Mouse (Mus musculus) midbrain, postnatal 0 days (tissue): ENCODE measurements at regions not wholly inside any gene's neighbourhood (a gene's known extent, or its start where the extent isn't known, plus 50 kb on each side); places are given as distances from the start of the nearest gene placed in this dataset.
A peak's percentile ranks its signal among the peaks of the same experiment; 100 is the strongest.

Source experiments
- ATAC-seq: fragments of 200-750 bp; cut with Nextera tagmentation; 2 replicates; pipeline ENCODE4 v1.8.0; 2017; ENCODE audit warnings: moderate number of reproducible peaks, mild to moderate bottlenecking, moderate TSS enrichment, moderate library complexity; ENCODE audit not compliant: low FRiP score
- DNase-seq: peaks from one replicate; pipeline ENCODE4 v3.0.0-alpha.2; 2015; ENCODE audit warnings: low spot score
- H3K27ac ChIP-seq: fragments of 300-500 bp; sonication (generic); 2 replicates; pipeline ENCODE4 v1.5.1; 2014; ENCODE audit warnings: low read depth, mild to moderate bottlenecking, low read length, mixed read lengths
- H3K27me3 ChIP-seq: fragments of 300-500 bp; sonication (generic); 2 replicates; pipeline ENCODE4 v1.6.1; 2014; ENCODE audit warnings: low read length, control low read depth, mixed read lengths; ENCODE audit not compliant: insufficient read depth
- H3K36me3 ChIP-seq: fragments of 300-500 bp; sonication (generic); 2 replicates; pipeline ENCODE4 v1.6.1; 2014; ENCODE audit warnings: low read length, control low read depth, mixed read lengths; ENCODE audit not compliant: insufficient read depth
- H3K4me1 ChIP-seq: fragments of 300-500 bp; sonication (generic); 2 replicates; pipeline ENCODE4 v1.6.1; 2014; ENCODE audit warnings: mild to moderate bottlenecking, control low read depth, antibody characterized with exemption, low read length, mixed read lengths; ENCODE audit not compliant: insufficient read depth
- H3K4me2 ChIP-seq: fragments of 300-500 bp; sonication (generic); 2 replicates; pipeline ENCODE4 v1.6.1; 2014; ENCODE audit warnings: low read depth, mild to moderate bottlenecking, low read length, mixed read lengths; ENCODE audit not compliant: poor library complexity, severe bottlenecking
- H3K4me3 ChIP-seq: fragments of 300-500 bp; sonication (generic); 2 replicates; pipeline ENCODE4 v1.5.1; 2014; ENCODE audit warnings: low read depth, mild to moderate bottlenecking, low read length, moderate library complexity
- H3K9ac ChIP-seq: fragments of 300-500 bp; sonication (generic); replicated peaks from 2 replicates; pipeline ENCODE4 v1.6.1; 2014; ENCODE audit warnings: mild to moderate bottlenecking, low read length, moderate library complexity, mixed read lengths; ENCODE audit not compliant: poor library complexity, severe bottlenecking
- H3K9me3 ChIP-seq: fragments of 300-500 bp; sonication (generic); 2 replicates; pipeline ENCODE4 v1.6.1; 2016; ENCODE audit warnings: low read length, control low read depth
- CTCF ChIP-seq: IDR thresholded peaks from 2 replicates; pipeline ENCODE4 v1.5.1; 2016; ENCODE audit warnings: antibody characterized with exemption, mild to moderate bottlenecking
- WGBS: fragments of 180-500 bp; shearing (Covaris S2); extraction: QIAGEN DNeasy Blood & Tissue Kit; methylation state at CpG from one replicate; pipeline ENCODE4 v1.1.7; 2014; 5-methylcytosine and 5-hydroxymethylcytosine counted together

- DNase-seq (peak; percentile 31), ATAC-seq (no peak)
- 75% methylated on average over 24 of the region's 24 CpGs for WGBS
- no peaks in the 10 kb centered on the region for H3K4me1 ChIP-seq
- H3K4me3 ChIP-seq, result no peak overlapping the region
- H3K27ac ChIP-seq, result no peak overlapping the region
- no peaks in the 10 kb centered on the region for H3K27me3 ChIP-seq
- no peak overlapping the region for H3K4me2 ChIP-seq
- no peak for TF ChIP-seq CTCF
- H3K9ac ChIP-seq, result no peak overlapping the region
- no peaks in the 10 kb centered on the region for H3K9me3 ChIP-seq
- H3K36me3 ChIP-seq, result no peaks in the 10 kb centered on the region
Measured at GRCm38 (mm10) chr3:58089344-58090139, 241.7 kb upstream of the Pfn2 start.

GRCm38 (mm10) chr3:58090396-58090795 lies 242.5 kb upstream of the Pfn2 start:
- no peak for TF ChIP-seq CTCF

GRCm38 (mm10) chr3:58091466-58092176 lies 243.7 kb upstream of the Pfn2 start:
- H3K27me3 ChIP-seq, result no peaks in the 10 kb centered on the region
- H3K4me3 ChIP-seq, result no peak overlapping the region
- ATAC-seq (no peak), DNase-seq (no peak)
- 79% methylated on average over 6 of the region's 6 CpGs for WGBS
- no peak overlapping the region for H3K9ac ChIP-seq
- H3K36me3 ChIP-seq, result no peaks in the 10 kb centered on the region
- TF ChIP-seq CTCF, result no peak
- H3K9me3 ChIP-seq, result no peaks in the 10 kb centered on the region
- no peak overlapping the region for H3K4me2 ChIP-seq
- H3K4me1 ChIP-seq, result no peaks in the 10 kb centered on the region
- H3K27ac ChIP-seq, result no peak overlapping the region

More at GRCm38 (mm10) chr3:58090396-58090795, 242.5 kb upstream of the Pfn2 start:
- no peak for ATAC-seq
- WGBS, result 86% methylated on average over 8 of the region's 8 CpGs
- no peak overlapping the region for H3K4me3 ChIP-seq
- H3K27ac ChIP-seq, result no peak overlapping the region
- no peak overlapping the region for H3K4me2 ChIP-seq
- H3K4me1 ChIP-seq, result no peaks in the 10 kb centered on the region
- DNase-seq, result no peak
- H3K9ac ChIP-seq, result no peak overlapping the region
- no peaks in the 10 kb centered on the region for H3K9me3 ChIP-seq
- no peaks in the 10 kb centered on the region for H3K36me3 ChIP-seq
- H3K27me3 ChIP-seq, result no peaks in the 10 kb centered on the region

- H3K4me2 ChIP-seq, result no peak overlapping the region
- no peaks in the 10 kb centered on the region for H3K36me3 ChIP-seq
- DNase-seq (no peak), ATAC-seq (no peak)
- no peaks in the 10 kb centered on the region for H3K27me3 ChIP-seq
- no peak overlapping the region for H3K27ac ChIP-seq
- no peak for TF ChIP-seq CTCF
- no peak overlapping the region for H3K4me3 ChIP-seq
- no peaks in the 10 kb centered on the region for H3K4me1 ChIP-seq
- WGBS, result 91% methylated on average over 5 of the region's 5 CpGs
- no peak overlapping the region for H3K9ac ChIP-seq
- H3K9me3 ChIP-seq, result no peaks in the 10 kb centered on the region
Measured at GRCm38 (mm10) chr3:58110911-58111476, 263.1 kb upstream of the Pfn2 start.

- no peaks in the 10 kb centered on the region for H3K4me1 ChIP-seq
- H3K4me3 ChIP-seq, result no peak overlapping the region
- H3K4me2 ChIP-seq, result no peak overlapping the region
- no peaks in the 10 kb centered on the region for H3K9me3 ChIP-seq
- ATAC-seq (0 out of 2 replicates have a peak, but pooled peaks have one; percentile 54), DNase-seq (peak; percentile 48)
- 61% methylated on average over 7 of the region's 7 CpGs for WGBS
- no peak overlapping the region for H3K27ac ChIP-seq
- H3K9ac ChIP-seq, result no peak overlapping the region
- no peaks in the 10 kb centered on the region for H3K27me3 ChIP-seq
- no peak for TF ChIP-seq CTCF
- no peaks in the 10 kb centered on the region for H3K36me3 ChIP-seq
Measured at GRCm38 (mm10) chr3:58112431-58112856, 264.6 kb upstream of the Pfn2 start.

GRCm38 (mm10) chr3:58113941-58114340 lies 266.1 kb upstream of the Pfn2 start:
- H3K4me1 ChIP-seq, result no peaks in the 10 kb centered on the region
- H3K27me3 ChIP-seq, result no peaks in the 10 kb centered on the region
- no peak for TF ChIP-seq CTCF
- H3K36me3 ChIP-seq, result no peaks in the 10 kb centered on the region
- no peak overlapping the region for H3K4me3 ChIP-seq
- no peaks in the 10 kb centered on the region for H3K9me3 ChIP-seq
- H3K9ac ChIP-seq, result no peak overlapping the region
- H3K27ac ChIP-seq, result no peak overlapping the region
- ATAC-seq (no peak), DNase-seq (no peak)
- 95% methylated on average over 7 of the region's 7 CpGs for WGBS
- H3K4me2 ChIP-seq, result no peak overlapping the region
